Mouse (Mus musculus) monocyte, adult 5-6 weeks (primary cell): ENCODE measurements around the gene Otud7b. TPM values are rescaled to one million over a fixed set of nuclear protein-coding genes. Genes with fewer than 3 reads are reported as not detected.
"Not testable (repeated sequence)": the region's sequence is repeated elsewhere in the genome, so short reads cannot be mapped to it uniquely, and the experiment has no call there.

Source experiments
- ATAC-seq: fragments of 153-309, 156-312 bp; replicated peaks from 2 replicates; pipeline ENCODE4 v1.8.0; 2017; ENCODE audit warnings: mild to moderate bottlenecking; ENCODE audit not compliant: low TSS enrichment, insufficient number of reproducible peaks, severe bottlenecking, poor library complexity, low FRiP score
- total RNA-seq: library from RNA; stranded (forward); fragments of 200-1000, 200-491, 200-594 nt; gene quantifications from 3 replicates; pipeline ENCODE4 v1.2.3, GENCODE M21; 2017

The Otud7b gene
- total RNA-seq, 1 experiment from 2014 or later = 12.5 TPM

DNA sequence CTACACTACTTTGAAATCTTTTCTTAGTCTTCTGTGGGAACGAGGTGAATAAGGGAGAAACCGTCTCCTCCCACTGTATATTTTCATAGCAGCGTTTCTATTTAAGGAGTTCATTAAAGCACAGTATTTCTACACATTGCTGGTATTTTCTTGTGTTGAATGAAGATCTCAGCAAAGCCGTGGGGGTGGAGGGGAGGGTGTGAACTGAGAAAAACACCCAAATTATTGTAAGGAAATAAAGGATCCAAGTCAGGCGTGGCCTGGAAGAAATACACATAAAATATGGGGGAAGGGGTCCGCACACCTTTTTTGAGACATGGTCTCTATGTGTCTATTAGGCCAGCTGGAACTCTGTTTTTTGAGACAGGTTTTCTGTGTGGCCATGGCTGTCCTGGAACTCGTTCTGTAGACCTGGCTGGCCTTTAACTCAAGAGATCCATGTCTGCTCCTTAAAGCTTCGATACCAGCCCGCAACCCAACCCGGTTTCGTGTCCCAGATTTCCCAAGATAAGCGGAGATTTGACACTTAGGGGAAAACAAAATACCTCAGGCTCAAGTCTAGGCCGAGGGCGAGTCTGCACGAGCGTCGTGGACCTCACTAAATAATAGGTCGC, 67.4 kb downstream of the Otud7b start:
- no peak for ATAC-seq

DNA sequence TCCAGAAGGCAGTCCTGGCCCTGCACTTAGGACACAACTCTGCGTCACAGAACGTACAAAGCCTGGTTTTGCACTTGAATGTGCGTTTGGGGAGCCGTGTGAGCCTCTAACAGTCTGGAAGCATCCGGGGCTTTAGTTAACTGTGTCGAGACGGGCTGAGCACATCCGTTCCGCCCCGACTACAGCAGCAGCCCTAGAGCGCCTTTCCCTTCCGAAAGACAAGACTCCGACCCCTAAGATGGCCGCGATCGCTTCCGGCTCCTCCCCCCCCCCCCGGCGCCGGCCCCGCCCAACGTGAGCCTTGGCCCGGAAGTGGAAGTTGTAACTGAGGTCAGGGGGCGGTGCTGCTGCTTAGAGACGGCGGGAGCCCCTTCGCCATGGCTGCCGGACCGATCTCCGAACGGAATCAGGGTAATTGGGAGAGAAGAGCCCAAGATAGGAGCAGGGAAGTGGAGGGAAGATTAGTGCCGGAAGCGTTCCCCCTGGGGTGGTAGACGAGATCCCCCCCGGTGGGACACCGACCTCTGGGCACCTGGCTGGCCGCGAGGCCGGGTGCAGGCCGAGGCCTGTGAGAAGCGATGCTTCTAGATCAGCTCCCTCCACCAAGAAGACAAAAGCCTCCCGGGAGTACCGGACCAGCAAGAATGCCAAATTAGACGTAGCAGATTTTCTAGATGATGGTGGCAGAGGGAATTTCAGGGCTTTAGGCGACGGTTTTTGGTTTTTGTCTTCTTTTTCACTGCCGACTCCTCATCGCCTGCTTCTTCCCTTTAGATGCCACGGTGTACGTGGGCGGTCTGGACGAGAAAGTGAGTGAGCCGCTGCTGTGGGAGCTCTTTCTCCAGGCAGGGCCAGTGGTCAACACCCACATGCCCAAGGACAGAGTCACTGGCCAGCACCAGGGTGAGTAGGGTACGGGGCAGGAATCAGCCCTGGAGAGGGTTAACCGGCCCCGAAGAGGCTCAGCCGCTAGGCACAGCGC, 68.2 kb downstream of the Otud7b start, which contains the start of gene Sf3b4:
TSS of gene Sf3b4 (plus strand) at position 136 of the 982 bp plus-strand sequence.
- ATAC-seq = peak; percentile 88

DNA sequence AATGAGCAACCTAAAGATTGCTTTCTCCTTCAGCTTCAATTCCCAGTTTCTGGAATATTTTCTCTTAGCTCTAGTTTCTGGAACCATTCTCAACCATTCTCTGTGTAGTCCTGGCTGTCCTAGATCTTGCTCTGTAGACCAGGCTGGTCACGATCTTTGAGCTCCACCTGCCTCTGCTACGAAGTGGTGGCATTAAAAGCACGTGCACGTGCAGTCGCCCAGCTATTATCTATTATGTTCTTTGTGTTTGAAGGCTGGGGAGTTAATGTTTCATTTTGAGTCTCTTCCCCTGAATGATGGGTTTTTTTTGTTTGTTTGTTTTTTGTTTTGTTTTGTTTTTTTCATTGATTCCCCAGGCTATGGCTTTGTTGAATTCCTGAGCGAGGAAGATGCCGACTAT, 68.9 kb downstream of the Otud7b start:
- no peak for ATAC-seq

DNA sequence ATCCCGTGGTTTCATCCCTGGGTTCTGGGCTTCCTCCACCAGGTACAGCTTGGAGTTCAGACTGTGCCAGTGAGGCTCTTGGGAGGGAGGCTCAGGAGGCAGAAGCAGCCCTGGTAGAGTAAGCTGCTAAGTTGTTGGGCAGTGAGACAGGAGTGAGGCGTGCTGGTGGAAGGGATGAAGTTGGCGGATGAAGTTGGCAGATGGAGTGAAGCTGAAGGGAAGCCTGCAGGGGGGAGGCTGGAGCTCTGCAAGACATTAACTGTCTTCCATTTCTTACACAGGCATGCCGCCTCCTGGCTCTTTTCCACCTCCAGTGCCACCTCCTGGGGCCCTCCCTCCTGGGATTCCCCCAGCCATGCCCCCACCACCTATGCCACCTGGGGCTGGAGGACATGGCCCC, 69.7 kb downstream of the Otud7b start:
- ATAC-seq = not testable (repeated sequence)

DNA sequence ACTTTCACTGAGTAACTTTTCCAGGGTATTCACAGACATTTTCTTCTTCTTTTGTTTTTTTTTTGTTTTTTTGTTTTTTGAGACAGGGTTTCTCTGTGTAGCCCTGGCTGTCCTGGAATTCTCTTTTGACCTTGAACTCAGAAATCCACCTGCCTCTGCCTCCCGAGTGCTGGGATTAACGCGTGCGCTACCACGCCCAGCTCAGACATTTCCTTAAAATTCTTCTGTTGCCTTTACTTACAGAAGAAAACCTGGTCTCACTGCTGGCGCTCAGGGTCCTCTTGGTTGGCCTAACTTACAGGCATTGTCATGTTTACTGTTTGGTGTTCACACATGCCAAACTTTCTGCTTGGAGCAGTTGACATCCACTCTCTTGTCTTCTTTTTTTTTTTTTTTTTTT, 70.9 kb downstream of the Otud7b start:
- ATAC-seq = no peak

DNA sequence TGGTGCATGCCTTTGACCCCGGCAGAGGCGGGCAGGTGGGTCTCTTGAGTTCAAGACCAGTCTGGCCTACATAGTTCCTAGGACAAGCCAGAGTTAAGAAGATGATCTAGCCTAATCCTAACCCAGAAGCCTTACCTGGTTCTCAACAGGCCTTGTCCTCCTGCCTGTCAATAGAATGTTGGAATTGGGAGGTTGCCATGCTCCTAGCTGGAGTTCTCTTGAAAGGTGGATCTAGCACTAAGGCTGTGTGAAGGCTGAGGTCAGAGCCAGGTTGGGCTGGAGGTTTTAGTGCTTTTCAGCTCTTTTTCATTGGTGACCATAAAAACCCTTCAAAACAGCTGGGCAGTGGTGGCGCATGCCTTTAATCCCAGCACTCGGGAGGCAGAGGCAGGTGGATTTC, 74.1 kb downstream of the Otud7b start:
- no peak for ATAC-seq

DNA sequence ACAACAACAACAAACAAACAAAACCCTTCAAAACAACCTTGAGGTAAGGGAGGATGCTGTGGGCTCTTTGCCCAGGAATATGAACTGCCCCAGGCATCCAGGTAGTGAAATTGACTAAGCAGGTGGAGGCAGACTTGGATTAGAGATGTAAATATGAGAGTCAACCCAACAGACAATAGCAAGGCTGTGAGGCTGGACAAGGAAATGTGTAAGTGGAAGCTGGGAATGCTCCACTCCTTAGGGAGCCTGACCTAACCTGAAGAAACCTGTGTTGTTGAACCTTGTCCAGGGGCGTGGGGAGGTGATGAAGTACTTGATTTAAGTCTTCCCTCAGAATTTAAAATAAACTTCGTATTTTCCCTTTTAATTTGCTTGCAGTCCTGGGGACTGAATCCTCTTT, 74.6 kb downstream of the Otud7b start:
- no peak for ATAC-seq

DNA sequence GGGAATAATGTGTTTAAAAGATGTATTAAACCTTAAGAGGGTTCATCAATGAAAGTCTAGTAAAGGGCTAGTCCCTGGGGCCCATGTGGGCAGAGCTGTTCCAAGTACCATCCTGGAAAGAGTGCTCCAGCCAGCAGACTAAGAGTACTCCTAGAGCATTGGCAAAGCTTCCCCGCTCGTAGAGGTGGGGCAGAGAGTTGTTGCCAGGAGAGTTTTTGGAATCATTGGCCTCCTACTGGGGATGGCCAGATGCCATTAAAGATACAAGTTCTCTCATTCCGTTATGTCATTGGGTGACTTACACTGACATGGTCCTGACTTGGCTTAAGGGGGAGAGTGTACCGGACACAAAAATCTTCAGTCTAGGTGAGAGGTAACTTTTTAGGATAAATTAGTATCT, 75.2 kb downstream of the Otud7b start:
- ATAC-seq = no peak

DNA sequence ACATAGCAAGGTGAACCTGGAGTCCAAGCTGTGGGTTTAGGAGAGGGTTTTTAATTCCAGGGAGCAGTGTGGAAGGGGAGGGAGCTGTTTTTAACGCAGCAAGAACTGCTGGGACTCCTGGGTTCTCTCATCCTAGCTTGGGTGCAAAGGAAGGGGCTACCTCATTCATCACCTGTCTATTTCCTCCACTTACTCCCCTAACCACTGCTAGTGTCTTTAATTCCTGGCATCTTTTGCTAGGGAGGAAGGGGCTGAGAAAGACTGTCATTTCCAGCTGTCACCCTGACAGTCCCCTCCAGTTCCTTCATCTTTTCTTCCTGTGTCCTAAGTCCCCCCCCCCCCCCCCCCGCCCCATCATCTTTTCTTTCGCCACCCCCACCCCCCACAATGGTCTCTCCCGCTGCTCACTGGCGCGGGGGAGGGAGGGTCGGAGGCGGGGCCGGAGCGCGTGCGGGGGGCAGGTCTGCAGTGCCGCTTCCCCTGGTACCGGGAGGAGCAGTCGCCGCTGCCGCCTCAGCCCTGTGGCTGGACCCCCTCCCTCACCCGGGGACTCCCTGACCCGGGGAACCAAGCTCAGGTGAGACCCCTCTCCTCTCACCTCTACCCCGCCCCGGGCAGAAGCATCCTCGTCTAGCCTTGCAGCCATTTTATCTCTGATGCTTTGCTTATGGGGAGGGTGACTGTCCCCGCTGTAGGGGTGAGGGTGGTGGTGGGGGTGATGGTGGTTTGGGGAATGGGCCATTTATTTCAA, 76.6 kb downstream of the Otud7b start, which contains the start of gene Sv2a:
TSS of gene Sv2a (plus strand) at position 425 of the 751 bp plus-strand sequence.
- ATAC-seq = no peak; the same call in 1 of the 2 replicates

DNA sequence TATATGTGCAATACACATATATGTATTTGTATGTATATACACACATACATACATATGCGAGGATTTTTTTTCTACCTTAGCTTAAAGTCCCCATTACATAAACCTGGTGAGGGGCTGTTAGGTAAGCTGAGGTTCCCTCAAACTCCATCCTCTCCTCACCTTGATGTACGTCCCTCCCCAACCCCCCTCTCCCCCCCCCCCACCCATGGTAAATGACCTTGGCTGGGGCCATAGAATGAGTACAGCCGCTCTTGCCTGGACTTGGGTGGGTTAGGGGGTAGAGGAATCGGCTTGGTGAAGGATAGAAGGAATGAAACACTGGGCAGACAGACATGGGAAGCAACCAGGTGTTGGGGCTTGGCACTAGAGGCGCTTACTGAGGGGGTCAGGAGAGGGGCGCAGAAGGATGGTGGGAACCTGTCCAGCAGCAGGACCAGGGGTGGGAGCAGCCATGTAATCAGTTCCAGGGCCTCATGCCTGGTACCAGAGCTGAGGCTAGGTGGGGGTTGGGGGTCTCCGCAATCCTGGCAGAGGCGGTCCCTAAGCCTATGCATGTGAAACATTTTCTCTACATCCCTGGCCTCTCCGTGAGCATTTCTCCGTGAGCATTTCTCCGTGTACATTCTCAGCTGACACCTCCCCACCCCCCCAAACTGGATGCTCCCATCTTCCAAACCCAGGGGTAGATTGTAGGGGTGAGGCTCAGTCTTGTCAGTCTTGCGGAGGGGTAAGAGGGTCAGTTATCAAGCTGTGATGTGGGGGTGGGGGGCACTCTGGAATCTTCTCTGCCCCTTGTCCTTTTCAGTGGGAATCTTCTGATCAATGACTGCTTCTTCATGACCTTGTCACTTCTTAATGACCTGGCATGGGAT, 77.4 kb downstream of the Otud7b start:
- ATAC-seq = no peak

DNA sequence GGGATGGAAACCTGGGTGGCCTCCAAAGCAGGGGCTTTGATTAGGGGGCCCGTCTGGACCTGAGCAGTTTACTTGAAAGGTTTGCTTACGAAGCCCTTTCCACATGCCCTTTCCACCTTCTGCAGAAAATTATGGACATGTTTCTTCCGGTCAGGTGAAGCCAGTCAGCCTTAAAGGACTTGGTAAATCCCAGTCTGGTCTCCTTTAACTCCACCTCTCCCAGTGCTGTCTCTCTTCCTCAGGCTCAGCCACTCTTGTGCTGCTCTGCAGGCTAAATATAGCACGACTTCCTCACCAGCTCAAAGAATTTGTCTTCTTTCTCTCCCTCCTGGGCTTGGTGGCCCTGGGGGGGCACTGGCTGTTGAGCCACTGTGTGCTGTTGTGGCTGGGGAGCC, 78.1 kb downstream of the Otud7b start:
- ATAC-seq = no peak

DNA sequence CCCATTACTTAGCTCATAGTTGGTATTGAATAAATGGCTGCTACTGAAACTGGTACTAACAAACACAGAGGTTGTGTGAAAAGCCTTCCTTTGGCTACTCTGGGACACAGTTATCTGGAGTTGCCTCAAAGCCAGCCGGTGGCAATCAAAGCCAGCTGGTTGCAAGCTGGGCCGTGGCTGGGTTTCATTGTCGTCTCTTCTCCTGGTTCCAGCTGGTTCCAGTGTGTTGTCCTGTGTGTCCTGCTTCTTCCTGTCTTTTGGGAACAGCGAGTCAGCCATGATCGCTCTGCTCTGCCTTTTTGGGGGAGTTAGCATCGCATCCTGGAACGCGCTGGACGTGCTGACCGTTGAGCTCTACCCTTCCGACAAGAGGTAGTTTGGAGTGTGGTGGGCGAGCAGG, 88.7 kb downstream of the Otud7b start:
- no peak for ATAC-seq

DNA sequence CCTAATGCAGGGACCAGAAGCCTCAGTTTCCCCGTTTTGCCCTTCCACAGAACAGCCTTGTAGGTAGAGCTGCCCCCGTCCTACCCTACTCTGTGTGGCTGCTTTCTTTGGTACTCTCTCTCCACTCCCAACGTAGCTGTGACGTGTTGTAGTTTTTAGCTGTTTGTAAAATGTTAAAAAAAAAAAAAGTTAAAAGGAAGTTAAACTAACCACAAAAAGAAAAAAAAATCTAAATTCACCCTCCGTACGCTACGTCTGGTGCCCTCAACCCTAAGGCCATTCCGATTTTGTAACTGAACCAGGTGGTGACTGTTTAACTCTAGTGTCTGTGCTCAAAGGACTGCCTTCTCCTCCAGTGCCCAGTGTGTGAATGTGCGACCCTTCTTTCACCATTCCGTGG, 90.6 kb downstream of the Otud7b start:
- no peak for ATAC-seq

DNA sequence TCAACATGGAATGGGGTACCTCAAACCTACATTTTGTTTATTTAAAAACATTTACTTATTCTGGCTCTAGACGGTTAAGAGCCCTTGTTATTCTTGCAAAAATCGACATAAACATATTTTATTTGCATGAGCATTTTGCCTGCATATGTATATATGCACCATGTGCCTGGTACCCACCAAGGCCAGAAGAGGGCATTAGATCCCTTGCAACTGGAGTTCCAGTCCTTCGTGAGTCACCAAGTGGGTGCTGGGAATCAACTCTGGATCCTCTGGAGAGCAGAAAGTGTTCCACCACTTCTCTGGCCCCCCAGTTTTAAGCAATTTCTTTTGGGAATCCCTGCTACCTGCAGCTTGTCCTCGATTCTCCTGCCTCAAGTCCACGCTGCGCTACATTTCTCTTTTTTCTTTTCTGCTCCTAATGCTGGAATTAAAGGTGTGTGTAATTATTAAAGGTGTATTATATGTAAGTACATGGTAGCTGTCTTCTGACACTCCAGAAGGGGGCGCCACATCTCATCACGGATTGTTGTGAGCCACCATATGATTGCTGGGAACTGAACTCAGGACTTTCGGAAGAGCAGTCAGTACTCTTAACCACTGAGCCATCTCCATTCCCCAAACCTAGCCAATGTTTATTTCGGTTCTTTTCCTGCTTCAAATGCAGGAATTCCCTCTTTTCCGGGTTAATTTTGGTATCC, 91.4 kb downstream of the Otud7b start:
- ATAC-seq = no peak

DNA sequence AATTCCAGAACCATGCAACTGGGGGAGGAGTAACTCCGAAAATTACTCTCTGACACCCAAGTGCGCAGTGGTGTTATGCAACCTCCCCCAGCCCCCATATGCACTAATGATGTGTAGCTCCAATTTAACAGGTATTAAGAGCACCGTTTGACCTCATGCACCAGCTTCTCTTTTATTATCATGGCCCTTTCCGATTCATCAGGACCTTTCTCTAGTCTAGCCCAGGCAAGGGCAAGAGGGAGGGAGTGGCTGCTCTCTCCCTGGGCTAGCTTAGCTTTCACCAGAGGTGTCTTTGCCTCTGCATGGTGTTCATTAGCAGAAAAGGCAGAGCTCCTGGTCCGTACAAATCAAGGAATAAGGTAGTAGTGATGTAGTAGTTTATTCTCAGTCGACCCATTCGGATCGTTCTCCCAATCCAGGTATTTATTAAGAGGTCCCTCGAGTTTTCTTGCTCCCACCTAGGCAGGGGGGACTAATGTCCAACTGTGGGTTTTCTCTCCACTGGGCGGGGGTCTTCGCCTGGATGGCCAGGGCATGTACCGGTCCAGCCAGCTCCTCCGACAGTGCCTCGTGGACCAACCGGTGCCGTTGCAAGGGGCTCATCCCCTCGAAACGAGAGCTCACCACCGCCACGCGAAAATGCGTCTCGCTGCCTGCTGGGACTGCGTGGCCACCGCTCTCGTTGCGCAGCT, 92.3 kb downstream of the Otud7b start:
- ATAC-seq = no peak

DNA sequence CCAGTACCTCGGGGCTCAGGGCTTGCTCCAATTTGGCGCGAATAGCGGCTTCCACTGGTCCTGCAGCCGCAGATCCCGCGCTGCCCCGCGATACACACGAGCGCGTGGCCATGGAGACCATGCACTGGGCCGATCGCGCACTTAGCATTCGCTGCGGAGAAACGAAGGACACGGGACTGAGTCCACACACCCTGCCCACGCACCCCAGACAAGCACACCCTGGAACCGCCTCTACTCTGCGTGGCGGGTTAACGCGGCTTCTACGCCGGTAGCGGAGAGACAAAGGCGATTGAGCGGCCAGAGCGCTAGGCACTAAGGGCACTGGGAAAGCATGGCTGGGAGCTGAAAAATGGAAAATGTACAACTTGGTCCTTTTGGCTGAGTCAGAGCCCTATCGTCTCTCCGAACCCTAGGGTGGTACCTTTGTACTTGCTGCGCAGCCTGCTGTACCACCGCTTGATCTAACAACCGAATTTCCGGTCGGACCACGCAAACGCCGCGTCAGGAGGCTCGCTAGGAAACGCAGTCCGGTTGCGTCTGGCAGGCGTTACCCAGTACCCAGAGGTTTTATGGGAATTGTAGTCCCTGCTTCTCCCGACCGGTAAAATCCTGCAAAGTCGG, 92.9 kb downstream of the Otud7b start:
- peak; percentile 89 for ATAC-seq

DNA sequence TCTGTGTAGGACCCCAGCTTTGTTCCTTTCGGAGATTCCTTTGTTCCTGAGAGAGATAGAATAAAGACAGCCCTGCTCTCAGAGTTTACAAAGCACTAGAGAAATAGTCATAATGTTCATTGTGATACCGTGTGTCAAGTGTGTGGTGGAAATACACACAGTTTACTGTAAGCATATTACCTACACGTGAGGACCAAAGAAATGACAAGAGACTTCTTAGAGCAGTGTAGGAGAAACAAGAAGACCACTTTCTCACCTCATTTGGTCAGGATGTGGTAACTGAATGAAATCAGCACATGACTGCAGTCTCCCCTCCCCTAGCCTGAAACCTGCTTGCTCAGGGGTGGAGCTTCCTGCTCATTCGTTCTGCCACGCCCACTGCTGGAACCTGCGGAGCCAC, 93.9 kb downstream of the Otud7b start:
- ATAC-seq = no peak
